Mouse (Mus musculus) heart, adult 2 months (tissue): Measurements from ENCODE around the gene Sohlh1. TPM values are rescaled to one million over a fixed set of nuclear protein-coding genes. Genes with fewer than 3 reads are reported as not detected.

Experiments
- DNase-seq, 2 experiments: peaks; one replicate each; pipeline ENCODE4 v3.0.0; 2021
- H3K27ac ChIP-seq: fragments of 200-600 bp; 2 replicates; pipeline ENCODE4 v1.8.1; 2022
- H3K27me3 ChIP-seq: fragments of 200-500 bp; 2 replicates; pipeline ENCODE4 v1.6.1; 2012; ENCODE audit warnings: mild to moderate bottlenecking, low read length, inconsistent platforms, mixed read lengths; ENCODE audit not compliant: control insufficient read depth, insufficient read depth
- H3K36me3 ChIP-seq: fragments of 200-500 bp; 2 replicates; pipeline ENCODE4 v1.6.1; 2012; ENCODE audit warnings: low read length, inconsistent platforms; ENCODE audit not compliant: control insufficient read depth, insufficient read depth
- H3K4me1 ChIP-seq: fragments of 200-500 bp; 2 replicates; pipeline ENCODE4 v1.6.1; 2011; ENCODE audit warnings: low read length; ENCODE audit not compliant: control insufficient read depth, insufficient read depth
- H3K4me3 ChIP-seq: fragments of 200-600 bp; 2 replicates; pipeline ENCODE4 v1.8.1; 2022
- H3K79me2 ChIP-seq: fragments of 200-500 bp; replicated peaks from 2 replicates; pipeline ENCODE4 v1.6.1; 2012; ENCODE audit warnings: mild to moderate bottlenecking, inconsistent platforms, low read length, moderate library complexity, mixed read lengths; ENCODE audit not compliant: control insufficient read depth, insufficient read depth
- H3K9ac ChIP-seq: fragments of 200-500 bp; 2 replicates; pipeline ENCODE4 v1.6.1; 2012; ENCODE audit warnings: low read depth, mild to moderate bottlenecking, control low read depth, inconsistent platforms, low read length, mixed read lengths
- CTCF ChIP-seq: fragments of 200-600 bp; IDR thresholded peaks from 2 replicates; pipeline ENCODE4 v1.8.1; 2022; ENCODE audit warnings: antibody characterized with exemption, mild to moderate bottlenecking, moderate library complexity
- EP300 ChIP-seq: fragments of 200-500 bp; IDR thresholded peaks from 2 replicates; pipeline ENCODE4 v1.6.1; 2011; ENCODE audit warnings: low read depth, low read length, control low read depth; ENCODE audit not compliant: insufficient read depth
- POLR2A ChIP-seq: fragments of 200-500 bp; IDR thresholded peaks from 2 replicates; pipeline ENCODE4 v1.6.1; 2011; ENCODE audit warnings: mild to moderate bottlenecking, low read depth, low read length, control low read depth; ENCODE audit not compliant: insufficient read depth
- WGBS: fragments of 180-500 bp; shearing (Covaris S2); methylation state at CpG from one replicate; pipeline ENCODE4 v1.1.7; 2018; 5-methylcytosine and 5-hydroxymethylcytosine counted together
- intact Hi-C: fragments of 180-260 bp; cut with DNase I; formaldehyde crosslinking; loops from one replicate; pipeline ENCODE4 v1.15.1; 2025
- long read RNA-seq: library from polyadenylated mRNA; stranded (forward); transcript quantifications from one replicate; pipeline ENCODE4 v2.0.0, GENCODE M21; 2021
- polyA plus RNA-seq: library from polyadenylated mRNA; depleted of rRNA; stranded (reverse); fragments of >200 nt; gene quantifications from 2 replicates; pipeline ENCODE4 v1.2.3, GENCODE M21; 2012; rRNA removed
- total RNA-seq, 2 experiments: library from RNA; stranded (reverse); gene quantifications; 2 replicates each; pipeline ENCODE4 v1.2.3; 2021

Gene Sohlh1
- total RNA-seq, result not detected
- polyA plus RNA-seq, result not detected in 2 replicates
- long read RNA-seq, result 0 reads

- H3K27me3 ChIP-seq, result no peaks in the 10 kb centered on the region
- H3K4me3 ChIP-seq, result no peak within 1 kb of the TSS
- no peak for DNase-seq
- WGBS, result 73% methylated on average over 16 of the region's 16 CpGs
- H3K4me1 ChIP-seq, result no peaks in the 10 kb centered on the region; the same call in 1 of the 2 replicates
- intact Hi-C loops, result no loop called here
- no peaks in the 10 kb centered on the region for H3K79me2 ChIP-seq
- TF ChIP-seq EP300 (no peak), CTCF (no peak), POLR2A (no peak)
- H3K36me3 ChIP-seq, result no peaks in the 10 kb centered on the region
- no peak within 1 kb of the TSS for H3K27ac ChIP-seq
- H3K9ac ChIP-seq, result no peak within 1 kb of the TSS
Measured at GRCm38 (mm10) chr2:25847226-25847625, at the start of gene Sohlh1. Sohlh1 (minus strand) TSS chr2:25847248.

DNA sequence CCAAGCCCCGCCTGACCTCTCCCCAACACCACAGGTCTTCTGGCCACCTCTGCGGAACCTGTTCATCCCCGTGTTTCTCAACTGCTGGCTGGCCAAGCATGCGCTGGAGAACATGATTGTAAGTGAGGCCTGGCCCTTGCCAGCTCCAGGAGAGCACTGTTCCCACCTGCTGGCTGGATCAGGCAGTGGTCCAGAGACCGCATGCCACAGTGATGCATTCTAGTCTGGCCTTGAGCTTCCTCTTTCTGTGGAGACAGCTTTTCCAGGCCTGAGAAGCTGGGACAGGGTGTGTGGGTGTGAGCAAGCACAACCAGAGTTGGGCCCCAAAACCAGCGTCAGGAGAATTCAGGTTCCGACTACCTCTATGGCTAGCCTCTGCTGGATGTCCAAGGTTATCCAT is 45.4 kb upstream of the Sohlh1 start:
- Histone ChIP-seq H3K4me3 (no peak overlapping the region), H3K79me2 (no peaks in the 10 kb centered on the region), H3K9ac (no peak overlapping the region), H3K27ac (no peak overlapping the region), H3K4me1 (no peaks in the 10 kb centered on the region), H3K27me3 (no peaks in the 10 kb centered on the region), H3K36me3 (no peaks in the 10 kb centered on the region)
- 78% methylated on average over 7 of the region's 7 CpGs for WGBS
- no peak for DNase-seq
- intact Hi-C loops, result no loop called here
- no peak for TF ChIP-seq CTCF
- TF ChIP-seq EP300, result no peak
- no peak for TF ChIP-seq POLR2A

GRCm38 (mm10) chr2:25888144-25888543 is 41.1 kb upstream of the Sohlh1 start:
- peak; percentile 46 for TF ChIP-seq CTCF
- no peak for TF ChIP-seq EP300
- 61% methylated on average over 5 of the region's 5 CpGs for WGBS
- no peaks in the 10 kb centered on the region for H3K36me3 ChIP-seq
- H3K4me1 ChIP-seq, result no peaks in the 10 kb centered on the region
- intact Hi-C loops, result no loop called here
- DNase-seq, result no peak
- no peak overlapping the region for H3K4me3 ChIP-seq
- no peak overlapping the region for H3K9ac ChIP-seq
- no peak overlapping the region for H3K27ac ChIP-seq
- H3K79me2 ChIP-seq, result no peaks in the 10 kb centered on the region
- H3K27me3 ChIP-seq, result no peaks in the 10 kb centered on the region

- no peaks in the 10 kb centered on the region for H3K36me3 ChIP-seq
- H3K27ac ChIP-seq, result no peak overlapping the region
- intact Hi-C loops, result no loop called here
- H3K9ac ChIP-seq, result no peak overlapping the region
- H3K4me1 ChIP-seq, result no peaks in the 10 kb centered on the region
- TF ChIP-seq POLR2A (no peak), EP300 (no peak), CTCF (no peak)
- H3K4me3 ChIP-seq, result no peak overlapping the region
- no peaks in the 10 kb centered on the region for H3K79me2 ChIP-seq
- no peaks in the 10 kb centered on the region for H3K27me3 ChIP-seq
- DNase-seq, result no peak
- 44% methylated on average over 8 of the region's 8 CpGs for WGBS
Measured at GRCm38 (mm10) chr2:25887226-25887625, 40.2 kb upstream of the Sohlh1 start.

- Histone ChIP-seq H3K79me2 (no peaks in the 10 kb centered on the region), H3K4me1 (no peaks in the 10 kb centered on the region), H3K36me3 (no peaks in the 10 kb centered on the region), H3K4me3 (no peak overlapping the region), H3K9ac (no peak overlapping the region), H3K27ac (no peak overlapping the region), H3K27me3 (no peaks in the 10 kb centered on the region)
- no peak for DNase-seq
- TF ChIP-seq POLR2A, result no peak
- no peak for TF ChIP-seq CTCF
- no peak for TF ChIP-seq EP300
- intact Hi-C loops, result no loop called here
- 80% methylated on average over 3 of the region's 3 CpGs for WGBS
Measured at GRCm38 (mm10) chr2:25884756-25885155, 37.7 kb upstream of the Sohlh1 start.

DNA sequence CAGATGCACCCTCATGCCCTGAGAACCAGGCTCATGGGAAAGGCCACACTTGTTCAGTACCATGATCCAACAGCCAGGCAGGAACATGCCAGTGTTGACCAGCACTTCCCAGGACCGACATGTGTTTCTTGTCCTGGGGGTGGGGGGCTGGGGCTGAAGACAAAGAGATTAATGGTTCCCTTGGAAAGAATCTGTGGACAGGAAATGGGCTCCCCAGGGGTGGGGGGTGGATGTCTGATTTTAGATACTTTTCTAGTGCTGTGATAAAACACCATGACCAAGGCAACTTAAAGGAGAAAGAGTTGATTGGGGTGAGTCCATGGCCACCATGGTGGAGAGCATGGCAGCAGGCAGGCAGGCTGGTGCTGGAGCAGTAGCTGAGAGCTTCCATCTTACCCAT is 35.2 kb upstream of the Sohlh1 start:
- H3K4me3 ChIP-seq, result no peak overlapping the region
- H3K36me3 ChIP-seq, result no peaks in the 10 kb centered on the region
- DNase-seq, result no peak
- H3K4me1 ChIP-seq, result no peaks in the 10 kb centered on the region
- H3K79me2 ChIP-seq, result no peaks in the 10 kb centered on the region
- H3K9ac ChIP-seq, result no peak overlapping the region
- H3K27ac ChIP-seq, result no peak overlapping the region
- H3K27me3 ChIP-seq, result peaks cover 5% of the 10 kb centered on the region; the same call in 1 of the 2 replicates
- WGBS, result 22% methylated on average over 1 of the region's 1 CpGs
- intact Hi-C loops, result no loop called here
- no peak for TF ChIP-seq POLR2A
- no peak for TF ChIP-seq CTCF
- TF ChIP-seq EP300, result no peak

- no peaks in the 10 kb centered on the region for H3K36me3 ChIP-seq
- no peak overlapping the region for H3K27ac ChIP-seq
- 55% methylated on average over 4 of the region's 4 CpGs for WGBS
- TF ChIP-seq EP300 (no peak), CTCF (no peak), POLR2A (no peak)
- intact Hi-C loops, result no loop called here
- no peak overlapping the region for H3K9ac ChIP-seq
- H3K4me1 ChIP-seq, result no peaks in the 10 kb centered on the region
- no peak overlapping the region for H3K4me3 ChIP-seq
- H3K27me3 ChIP-seq, result peaks cover 5% of the 10 kb centered on the region; the same call in 1 of the 2 replicates
- no peak for DNase-seq
- H3K79me2 ChIP-seq, result no peaks in the 10 kb centered on the region
Measured at GRCm38 (mm10) chr2:25879061-25879460, 32.0 kb upstream of the Sohlh1 start.
